Mouse (Mus musculus) hindbrain, postnatal 0 days (tissue): ENCODE data around the gene Pcsk1n. TPM values are rescaled to one million over a fixed set of nuclear protein-coding genes. Genes with fewer than 3 reads are reported as not detected.
"Not testable (repeated sequence)": the region's sequence is repeated elsewhere in the genome, so short reads cannot be mapped to it uniquely, and the experiment has no call there.

ENCODE experiments used
- ATAC-seq: fragments of 200-750 bp; cut with Nextera tagmentation; 2 replicates; pipeline ENCODE4 v1.8.0; 2017; ENCODE audit warnings: mild to moderate bottlenecking, moderate TSS enrichment, moderate library complexity
- DNase-seq: peaks from one replicate; pipeline ENCODE4 v3.0.0-alpha.2; 2015; ENCODE audit warnings: low spot score
- H3K27ac ChIP-seq: fragments of 300-500 bp; sonication (generic); 2 replicates; pipeline ENCODE4 v1.5.1; 2014; ENCODE audit warnings: mild to moderate bottlenecking
- H3K27me3 ChIP-seq: fragments of 300-500 bp; sonication (generic); 2 replicates; pipeline ENCODE4 v1.6.1; 2014; ENCODE audit warnings: low read length, mixed read lengths; ENCODE audit not compliant: insufficient read depth
- H3K36me3 ChIP-seq: fragments of 300-500 bp; sonication (generic); 2 replicates; pipeline ENCODE4 v1.6.1; 2014; ENCODE audit warnings: low read length, mixed read lengths; ENCODE audit not compliant: insufficient read depth
- H3K4me1 ChIP-seq: fragments of 300-500 bp; sonication (generic); 2 replicates; pipeline ENCODE4 v1.6.1; 2014; ENCODE audit warnings: antibody characterized with exemption, low read length, mixed read lengths; ENCODE audit not compliant: insufficient read depth
- H3K4me2 ChIP-seq: fragments of 300-500 bp; sonication (generic); 2 replicates; pipeline ENCODE4 v1.6.1; 2014; ENCODE audit warnings: low read depth, mild to moderate bottlenecking, low read length, moderate library complexity, mixed read lengths
- H3K4me3 ChIP-seq: fragments of 300-500 bp; sonication (generic); 2 replicates; pipeline ENCODE4 v1.5.1; 2014; ENCODE audit warnings: low read length
- H3K9ac ChIP-seq: fragments of 300-500 bp; sonication (generic); replicated peaks from 2 replicates; pipeline ENCODE4 v1.6.1; 2014; ENCODE audit warnings: mild to moderate bottlenecking, low read length, moderate library complexity, mixed read lengths
- H3K9me3 ChIP-seq: fragments of 300-500 bp; sonication (generic); 2 replicates; pipeline ENCODE4 v1.6.1; 2016; ENCODE audit warnings: low read length, mixed read lengths
- CTCF ChIP-seq: IDR thresholded peaks from 2 replicates; pipeline ENCODE4 v1.5.1; 2016; ENCODE audit warnings: antibody characterized with exemption, control low read depth, low read depth
- WGBS: fragments of 180-500 bp; shearing (Covaris S2); extraction: QIAGEN DNeasy Blood & Tissue Kit; methylation state at CpG from one replicate; pipeline ENCODE4 v1.1.7; 2014; 5-methylcytosine and 5-hydroxymethylcytosine counted together
- polyA plus RNA-seq: library from polyadenylated mRNA; unstranded; fragments of >200 nt; fragmentation: Nextera tagmentation; extraction: Ambion mirVana; gene quantifications from 2 replicates; pipeline ENCODE4 v1.2.1, GENCODE M21; 2015
- total RNA-seq: library from RNA; depleted of rRNA; stranded (reverse); fragments of >200 nt; gene quantifications from 2 replicates; pipeline ENCODE4 v1.2.3, GENCODE M21; 2014

The Pcsk1n gene
- total and polyA plus RNA-seq, 2 experiments from 2014 or later = 124 to 465 TPM

GRCm38 (mm10) chrX:7898211-7898610, 21.4 kb upstream of the Pcsk1n start:
- Histone ChIP-seq H3K27me3 (no peaks in the 10 kb centered on the region), H3K9me3 (no peaks in the 10 kb centered on the region), H3K9ac (peak overlapping the region; percentile 45), H3K4me3 (peak overlapping the region; percentile 54), H3K36me3 (peaks cover 5% of the 10 kb centered on the region; the same call in 1 of the 2 replicates), H3K27ac (peak overlapping the region; percentile 90), H3K4me1 (no peaks in the 10 kb centered on the region), H3K4me2 (peak overlapping the region; percentile 61)
- no peak for TF ChIP-seq CTCF
- ATAC-seq (no peak), DNase-seq (no peak)
- 37% methylated on average over 13 of the region's 13 CpGs for WGBS

GRCm38 (mm10) chrX:7898880-7899874, 20.4 kb upstream of the Pcsk1n start, which contains the start of the genes Pqbp1 and Timm17b:
TSS of gene Pqbp1 (minus strand) at chrX:7899269.
TSS of gene Timm17b (plus strand) at chrX:7899357.
- H3K27ac ChIP-seq = peak within 1 kb of the TSS; percentile 90
- H3K4me3 ChIP-seq = peak within 1 kb of the TSS; percentile 54
- peak within 1 kb of the TSS; percentile 45 for H3K9ac ChIP-seq
- H3K4me1 ChIP-seq = no peaks in the 10 kb centered on the region
- peak; percentile 94 for DNase-seq
- no peaks in the 10 kb centered on the region for H3K27me3 ChIP-seq
- H3K4me2 ChIP-seq = peak within 1 kb of the TSS; percentile 61
- TF ChIP-seq CTCF = no peak
- no peaks in the 10 kb centered on the region for H3K9me3 ChIP-seq
- WGBS = 25% methylated on average over 62 of the region's 62 CpGs
- peak; percentile 98 for ATAC-seq
- peaks cover 3% of the 10 kb centered on the region; the same call in 1 of the 2 replicates for H3K36me3 ChIP-seq

- no peak overlapping the region for H3K27ac ChIP-seq
- no peak for ATAC-seq
- no peak for DNase-seq
- no peaks in the 10 kb centered on the region for H3K27me3 ChIP-seq
- no peaks in the 10 kb centered on the region for H3K4me1 ChIP-seq
- no peaks in the 10 kb centered on the region for H3K36me3 ChIP-seq
- no peaks in the 10 kb centered on the region for H3K9me3 ChIP-seq
- 89% methylated on average over 5 of the region's 5 CpGs for WGBS
- H3K4me2 ChIP-seq = no peak overlapping the region
- no peak for TF ChIP-seq CTCF
- no peak overlapping the region for H3K9ac ChIP-seq
- H3K4me3 ChIP-seq = no peak overlapping the region
These were observed 15.2 kb upstream of the Pcsk1n start for GRCm38 (mm10) chrX:7904441-7904840.

GRCm38 (mm10) chrX:7907735-7908134, 11.9 kb upstream of the Pcsk1n start, which contains the start of gene Gm10491:
TSS of gene Gm10491 (minus strand) at chrX:7907835.
- no peak for ATAC-seq
- WGBS = 85% methylated on average over 5 of the region's 5 CpGs
- no peak within 1 kb of the TSS for H3K4me2 ChIP-seq
- H3K9me3 ChIP-seq = no peaks in the 10 kb centered on the region
- H3K4me3 ChIP-seq = no peak within 1 kb of the TSS
- no peak for TF ChIP-seq CTCF
- no peaks in the 10 kb centered on the region for H3K4me1 ChIP-seq
- no peak within 1 kb of the TSS for H3K9ac ChIP-seq
- no peak within 1 kb of the TSS for H3K27ac ChIP-seq
- H3K27me3 ChIP-seq = no peaks in the 10 kb centered on the region
- DNase-seq = no peak
- no peaks in the 10 kb centered on the region for H3K36me3 ChIP-seq

- H3K4me2 ChIP-seq, H3K27ac ChIP-seq, DNase-seq, H3K4me1 ChIP-seq, H3K36me3 ChIP-seq, H3K9me3 ChIP-seq, H3K4me3 ChIP-seq, H3K9ac ChIP-seq, ATAC-seq, H3K27me3 ChIP-seq: not testable (repeated sequence)
- WGBS = 90% methylated on average over 4 of the region's 4 CpGs
These were observed 10.4 kb upstream of the Pcsk1n start, which contains the start of gene Gm10490 for GRCm38 (mm10) chrX:7909242-7909641. TSS of gene Gm10490 (plus strand) at chrX:7909542.

- Histone ChIP-seq H3K9ac (no peak overlapping the region), H3K4me1 (no peaks in the 10 kb centered on the region), H3K36me3 (no peaks in the 10 kb centered on the region), H3K9me3 (no peaks in the 10 kb centered on the region), H3K27me3 (no peaks in the 10 kb centered on the region), H3K4me3 (no peak overlapping the region), H3K4me2 (no peak overlapping the region), H3K27ac (no peak overlapping the region)
- no peak for TF ChIP-seq CTCF
- ATAC-seq (no peak), DNase-seq (peak; percentile 32)
- WGBS = 54% methylated on average over 6 of the region's 6 CpGs
These were observed 9.1 kb upstream of the Pcsk1n start for GRCm38 (mm10) chrX:7910473-7910872.

- H3K4me1 ChIP-seq, H3K9ac ChIP-seq, H3K27ac ChIP-seq, H3K27me3 ChIP-seq, H3K4me2 ChIP-seq, H3K9me3 ChIP-seq, ATAC-seq, H3K36me3 ChIP-seq, H3K4me3 ChIP-seq: not testable (repeated sequence)
- peak; percentile 38; the same call in 1 of the 2 replicates for TF ChIP-seq CTCF
- WGBS = 26% methylated on average over 3 of the region's 3 CpGs
- peak; percentile 20 for DNase-seq
These were observed 4.0 kb upstream of the Pcsk1n start for GRCm38 (mm10) chrX:7915669-7916068.
